Comparison of ENCODE assay signal across 11 mouse cellular contexts in genomic region chr9:82814536-82814935, GRCm38 (mm10). TPM values are rescaled to one million over a fixed set of nuclear protein-coding genes. Genes with fewer than 3 reads are reported as not detected.
DNase-seq lines count a peak whose midpoint lies in the region; ATAC-seq and TF ChIP-seq lines count a peak whose summit lies in the region.
"Had no signal": no experiment of that assay in that cellular context is flagged by ENCODE, and none has a peak within 500 bp of the region (broad histone marks: within the 10 kb centered on the region; RNA-seq: fewer than 3 reads in every experiment).

No protein-coding gene starts in this region.

- intact Hi-C loops in gastrocnemius, postnatal 14 days (cut with DNase I; ENCODE audit: low total_unique reads) = no loop called here

- no peaks in the 10 kb centered on the region for H3K4me1 ChIP-seq in intestine, postnatal 0 days (replicated peaks; ENCODE audit: control insufficient read depth, insufficient read depth, low read length)
- H3K4me1 ChIP-seq in intestine, embryonic 16.5 days (ENCODE audit: control insufficient read depth, insufficient read depth, low read length) = no peaks in the 10 kb centered on the region
- H3K4me1 ChIP-seq in CH12.LX (ENCODE audit: control insufficient read depth in 1 of 2, insufficient read depth in 2 of 2) = no peaks in the 10 kb centered on the region
- H3K4me1 ChIP-seq in forebrain, postnatal 0 days (ENCODE audit: insufficient read depth) = no peaks in the 10 kb centered on the region
- H3K4me1 ChIP-seq: neural tube, embryonic 13.5 days had no signal

- WGBS in intestine, postnatal 0 days = 56% methylated on average over 3 of the region's 3 CpGs
- WGBS in intestine, embryonic 16.5 days = 52% methylated on average over 3 of the region's 3 CpGs
- WGBS in forebrain, postnatal 0 days = 45% methylated on average over 3 of the region's 3 CpGs

- no peak for TF ChIP-seq EP300 in CH12.LX (IDR thresholded peaks at IDR 0.05; ENCODE audit: low read length)

- H3K9ac ChIP-seq in intestine, postnatal 0 days (ENCODE audit: low read depth, low read length) = no peak overlapping the region
- H3K9ac ChIP-seq in intestine, embryonic 16.5 days (ENCODE audit: low read depth, low read length) = no peak overlapping the region
- no peak overlapping the region for H3K9ac ChIP-seq in CH12.LX (ENCODE audit: insufficient read depth, low read depth)
- no peak overlapping the region for H3K9ac ChIP-seq in forebrain, postnatal 0 days
- H3K9ac ChIP-seq: neural tube, embryonic 13.5 days had no signal

- no peaks in the 10 kb centered on the region for H3K9me3 ChIP-seq in intestine, postnatal 0 days (ENCODE audit: control insufficient read depth)
- H3K9me3 ChIP-seq in intestine, embryonic 16.5 days (ENCODE audit: control insufficient read depth, low read length) = no peaks in the 10 kb centered on the region
- no peaks in the 10 kb centered on the region for H3K9me3 ChIP-seq in CH12.LX (replicated peaks; ENCODE audit: low read length)
- no peaks in the 10 kb centered on the region for H3K9me3 ChIP-seq in forebrain, postnatal 0 days (ENCODE audit: low read length)
- H3K9me3 ChIP-seq: neural tube, embryonic 13.5 days had no signal

- H3K27ac ChIP-seq in intestine, postnatal 0 days (ENCODE audit: low read depth, low read length) = no peak overlapping the region
- H3K27ac ChIP-seq in intestine, embryonic 16.5 days (ENCODE audit: low read length) = no peak overlapping the region
- H3K27ac ChIP-seq in CH12.LX (ENCODE audit: insufficient read depth, low read depth) = no peak overlapping the region
- H3K27ac ChIP-seq in forebrain, postnatal 0 days (ENCODE audit: low read depth, low read length) = no peak overlapping the region
- H3K27ac ChIP-seq: neural tube, embryonic 13.5 days had no signal

- peak; percentile 89 for TF ChIP-seq RAD21 in CH12.LX (IDR thresholded peaks at IDR 0.05; ENCODE audit: low read depth, low read length)

- H3K27me3 ChIP-seq in intestine, postnatal 0 days (replicated peaks; ENCODE audit: control insufficient read depth, insufficient read depth, low read length) = no peaks in the 10 kb centered on the region
- no peaks in the 10 kb centered on the region for H3K27me3 ChIP-seq in intestine, embryonic 16.5 days (replicated peaks; ENCODE audit: control insufficient read depth, insufficient read depth, low read length)
- no peaks in the 10 kb centered on the region for H3K27me3 ChIP-seq in CH12.LX (replicated peaks)
- no peaks in the 10 kb centered on the region for H3K27me3 ChIP-seq in forebrain, postnatal 0 days (ENCODE audit: insufficient read depth, low read length)
- H3K27me3 ChIP-seq: neural tube, embryonic 13.5 days had no signal

- no peak for ATAC-seq in intestine, postnatal 0 days
- ATAC-seq in intestine, embryonic 16.5 days = no peak
- ATAC-seq in forebrain, postnatal 0 days = 0 out of 2 replicates have a peak, but pooled peaks have one; percentile 58
- ATAC-seq: activated CD4-positive, CD25-positive, alpha-beta regulatory T cell, adult 4 months had no signal

- in situ Hi-C loops in CH12.LX (cut with MboI; ENCODE audit: low pct_ligation_motif_present, low pct_unique_long_range_greater_than_20kb, low sequenced_read_pairs) = no loop called here

- TF ChIP-seq POLR2A in CH12.LX (IDR thresholded peaks at IDR 0.05; ENCODE audit: low read depth, low read length) = no peak

- H3K4me3 ChIP-seq in intestine, postnatal 0 days (ENCODE audit: low read depth, low read length) = no peak overlapping the region
- H3K4me3 ChIP-seq in intestine, embryonic 16.5 days (ENCODE audit: low read length) = no peak overlapping the region
- H3K4me3 ChIP-seq in CH12.LX (replicated peaks in 1 of 3; ENCODE audit: low read depth in 2 of 3, low read length in 2 of 3, poor library complexity in 1 of 3) = no peak overlapping the region
- no peak overlapping the region for H3K4me3 ChIP-seq in forebrain, postnatal 0 days (ENCODE audit: low read depth, low read length)
- H3K4me3 ChIP-seq: neural tube, embryonic 13.5 days had no signal

- H3K36me3 ChIP-seq in intestine, postnatal 0 days (ENCODE audit: control insufficient read depth, insufficient read depth) = no peaks in the 10 kb centered on the region
- H3K36me3 ChIP-seq in intestine, embryonic 16.5 days (ENCODE audit: control insufficient read depth, insufficient read depth, low read length) = no peaks in the 10 kb centered on the region
- no peaks in the 10 kb centered on the region for H3K36me3 ChIP-seq in CH12.LX (replicated peaks in 1 of 2; ENCODE audit: control insufficient read depth in 1 of 2, insufficient read depth in 1 of 2, low read length in 1 of 2)
- H3K36me3 ChIP-seq in forebrain, postnatal 0 days (ENCODE audit: insufficient read depth) = no peaks in the 10 kb centered on the region
- H3K36me3 ChIP-seq: neural tube, embryonic 13.5 days had no signal

- no peak overlapping the region for H3K4me2 ChIP-seq in intestine, postnatal 0 days (replicated peaks; ENCODE audit: low read depth)
- no peak overlapping the region for H3K4me2 ChIP-seq in intestine, embryonic 16.5 days (ENCODE audit: low read depth, low read length)
- H3K4me2 ChIP-seq in CH12.LX (ENCODE audit: insufficient read depth, low read depth, poor library complexity, severe bottlenecking) = no peak overlapping the region
- H3K4me2 ChIP-seq in forebrain, postnatal 0 days (ENCODE audit: low read depth) = no peak overlapping the region
- H3K4me2 ChIP-seq: neural tube, embryonic 13.5 days had no signal

- peak; percentile 63 for TF ChIP-seq CTCF in intestine, postnatal 0 days (IDR thresholded peaks at IDR 0.05; ENCODE audit: low read depth)
- peak; percentile 24 to 85; a peak in 3 of 4 replicates for TF ChIP-seq CTCF in CH12.LX (conservative IDR thresholded peaks at IDR 0.05 in 1 of 2, IDR thresholded peaks at IDR 0.05 in 1 of 2; ENCODE audit: low read depth in 2 of 2, low read length in 2 of 2)
- peak; percentile 74 for TF ChIP-seq CTCF in forebrain, postnatal 0 days (IDR thresholded peaks at IDR 0.05; ENCODE audit: low read depth)

- no peaks in the 10 kb centered on the region for H3K79me2 ChIP-seq in CH12.LX (replicated peaks; ENCODE audit: control insufficient read depth, extremely low read depth, insufficient read depth, poor library complexity, severe bottlenecking)

- dilution Hi-C loops in CH12.LX (cut with MboI; ENCODE audit: extremely low pct_ligation_motif_present, extremely low pct_unique_long_range_greater_than_20kb, low sequenced_read_pairs) = no loop called here

- DNase-seq in 416B (ENCODE audit: low read depth) = peak; percentile 37
- DNase-seq in CH12.LX (ENCODE audit: extremely low read depth) = peak; percentile 50
- peak; percentile 62 for DNase-seq in forebrain, postnatal 0 days
- DNase-seq in T-cell, adult 2 months (ENCODE audit: low spot score) = no peak
- no peak for DNase-seq in gastrocnemius, postnatal 14 days
- DNase-seq in heart, postnatal 4 days = no peak
- DNase-seq: layer of hippocampus, postnatal 36 days had no signal

TF ChIP-seq in CH12.LX, 34 proteins besides CTCF, POLR2A, EP300 and RAD21:
- no peak for TF ChIP-seq ZC3H11A (IDR thresholded peaks at IDR 0.05; ENCODE audit: low read depth, low read length)
- no peak for TF ChIP-seq JUND (conservative IDR thresholded peaks at IDR 0.05; ENCODE audit: low read depth, low read length)
- TF ChIP-seq BHLHE40 (IDR thresholded peaks at IDR 0.05; ENCODE audit: low read depth, low read length) = no peak
- TF ChIP-seq SMC3 (IDR thresholded peaks at IDR 0.05; ENCODE audit: low read depth, low read length) = peak; percentile 81
- no peak for TF ChIP-seq MXI1 (IDR thresholded peaks at IDR 0.05; ENCODE audit: low read depth, low read length)
- no peak for TF ChIP-seq ZNF384 (IDR thresholded peaks at IDR 0.05; ENCODE audit: low read depth, low read length)
- no peak for TF ChIP-seq KAT2A (IDR thresholded peaks at IDR 0.05; ENCODE audit: insufficient replicate concordance, low read length)

RNA-seq across cellular contexts. Expression of gene Irak1bp1, which starts 14.8 kb away (rescaled TPM):
- polyA plus RNA-seq in intestine, postnatal 0 days (2015; fragmentation: Nextera tagmentation; extraction: Ambion mirVana) = 7.7 and 9.1 TPM in 2 replicates
- polyA plus RNA-seq in intestine, embryonic 16.5 days (2015; fragmentation: Nextera tagmentation; extraction: Ambion mirVana) = 8.6 and 9.2 TPM in 2 replicates
- total RNA-seq in CH12.LX (2012; rRNA removed) = 15.6 and 16.3 TPM in 2 replicates
- total RNA-seq in CH12.LX (2014; rRNA removed) = 44.2 and 48.7 TPM in 2 replicates
- 26.6 and 31.4 TPM in 2 replicates for polyA plus RNA-seq in CH12.LX (2012; ENCODE audit: insufficient read length, low read depth)
- 44.4 and 46.9 TPM in 2 replicates for total RNA-seq in forebrain, postnatal 0 days (2014; rRNA removed)
- polyA plus RNA-seq in forebrain, postnatal 0 days (2015; fragmentation: Nextera tagmentation; extraction: Ambion mirVana) = 52.0 and 61.4 TPM in 2 replicates
- 1 to 10 TPM; 1.4 to 2.0 TPM for total RNA-seq in gastrocnemius, postnatal 14 days (2021)
- 1 to 10 TPM; 3.9 to 4.1 TPM for total RNA-seq in heart, postnatal 4 days (2021)

Comparison
In these comparisons a context has a peak if more than half of its experiments do, and no peak if none do; other contexts are left out.
1. DNase-seq: peak in 416B (single experiment), CH12.LX (single experiment) and forebrain, postnatal 0 days (single experiment); none in T-cell, adult 2 months (single experiment), gastrocnemius, postnatal 14 days (single experiment) and heart, postnatal 4 days (single experiment).
2. Peak in every context shown above with its lines, with median percentiles within 50 percentile points of each other: CTCF ChIP-seq.